Mouse (Mus musculus) lung, embryonic 14.5 days (tissue): ENCODE measurements around the gene Eci1. TPM values are rescaled to one million over a fixed set of nuclear protein-coding genes. Genes with fewer than 3 reads are reported as not detected.

ENCODE experiments used
- ATAC-seq: fragments of 200-750 bp; cut with Nextera tagmentation; 2 replicates; pipeline ENCODE4 v1.8.0; 2017; ENCODE audit warnings: mild to moderate bottlenecking, moderate TSS enrichment, moderate library complexity; ENCODE audit not compliant: insufficient read depth
- DNase-seq: peaks from one replicate; pipeline ENCODE4 v3.0.0-alpha.2; 2015
- H3K27ac ChIP-seq: fragments of 300-500 bp; sonication (generic); 2 replicates; pipeline ENCODE4 v1.5.1; 2014; ENCODE audit warnings: low read depth, mild to moderate bottlenecking, moderate library complexity
- H3K27me3 ChIP-seq: fragments of 300-500 bp; sonication (generic); 2 replicates; pipeline ENCODE4 v1.6.1; 2014; ENCODE audit warnings: low read length, control low read depth; ENCODE audit not compliant: insufficient read depth
- H3K36me3 ChIP-seq: fragments of 300-500 bp; sonication (generic); 2 replicates; pipeline ENCODE4 v1.6.1; 2014; ENCODE audit warnings: control low read depth; ENCODE audit not compliant: insufficient read depth
- H3K4me1 ChIP-seq: fragments of 300-500 bp; sonication (generic); 2 replicates; pipeline ENCODE4 v1.6.1; 2014; ENCODE audit warnings: antibody characterized with exemption, control low read depth; ENCODE audit not compliant: insufficient read depth
- H3K4me2 ChIP-seq: fragments of 300-500 bp; sonication (generic); 2 replicates; pipeline ENCODE4 v1.6.1; 2014; ENCODE audit warnings: mild to moderate bottlenecking
- H3K4me3 ChIP-seq: fragments of 300-500 bp; sonication (generic); 2 replicates; pipeline ENCODE4 v1.5.1; 2014; ENCODE audit warnings: low read depth, low read length
- H3K9ac ChIP-seq: fragments of 300-500 bp; sonication (generic); 2 replicates; pipeline ENCODE4 v1.6.1; 2014
- H3K9me3 ChIP-seq: fragments of 300-500 bp; sonication (generic); 2 replicates; pipeline ENCODE4 v1.6.1; 2016; ENCODE audit warnings: low read depth, low read length, control low read depth
- CTCF ChIP-seq: IDR thresholded peaks from 2 replicates; pipeline ENCODE4 v1.5.1; 2016; ENCODE audit warnings: antibody characterized with exemption, low read depth
- WGBS: fragments of 180-500 bp; shearing (Covaris S2); extraction: QIAGEN DNeasy Blood & Tissue Kit; methylation state at CpG from one replicate; pipeline ENCODE4 v1.1.7; 2014; 5-methylcytosine and 5-hydroxymethylcytosine counted together
- polyA plus RNA-seq: library from polyadenylated mRNA; unstranded; fragments of >200 nt; fragmentation: Nextera tagmentation; extraction: Ambion mirVana; gene quantifications from 2 replicates; pipeline ENCODE4 v1.2.1, GENCODE M21; 2014

The Eci1 gene
- polyA plus RNA-seq, 1 experiment from 2014 or later = 80.8 TPM

- H3K27ac ChIP-seq = no peak overlapping the region
- no peak overlapping the region for H3K9ac ChIP-seq
- 80% methylated on average over 7 of the region's 7 CpGs for WGBS
- no peak overlapping the region for H3K4me2 ChIP-seq
- H3K4me1 ChIP-seq = no peaks in the 10 kb centered on the region
- no peak for TF ChIP-seq CTCF
- ATAC-seq (no peak), DNase-seq (no peak)
- no peak overlapping the region for H3K4me3 ChIP-seq
- no peaks in the 10 kb centered on the region for H3K27me3 ChIP-seq
- no peaks in the 10 kb centered on the region for H3K9me3 ChIP-seq
- H3K36me3 ChIP-seq = peaks cover 9% of the 10 kb centered on the region; the same call in 1 of the 2 replicates
Measured at GRCm38 (mm10) chr17:24394456-24394855, 32.0 kb upstream of the Eci1 start.

- no peaks in the 10 kb centered on the region for H3K4me1 ChIP-seq
- DNase-seq = peak; percentile 7
- H3K9ac ChIP-seq = no peak overlapping the region
- H3K9me3 ChIP-seq = no peaks in the 10 kb centered on the region
- ATAC-seq = no peak
- H3K36me3 ChIP-seq = peaks cover 22% of the 10 kb centered on the region; the same call in 1 of the 2 replicates
- no peak overlapping the region for H3K4me3 ChIP-seq
- no peaks in the 10 kb centered on the region for H3K27me3 ChIP-seq
- 74% methylated on average over 3 of the region's 3 CpGs for WGBS
- TF ChIP-seq CTCF = no peak
- no peak overlapping the region for H3K27ac ChIP-seq
- no peak overlapping the region for H3K4me2 ChIP-seq
Measured at GRCm38 (mm10) chr17:24402371-24402770, 24.1 kb upstream of the Eci1 start.

- Histone ChIP-seq H3K4me2 (no peak overlapping the region), H3K27me3 (no peaks in the 10 kb centered on the region), H3K9me3 (no peaks in the 10 kb centered on the region), H3K4me3 (no peak overlapping the region), H3K36me3 (peaks cover 46% of the 10 kb centered on the region), H3K27ac (no peak overlapping the region), H3K9ac (no peak overlapping the region), H3K4me1 (no peaks in the 10 kb centered on the region)
- no peak for ATAC-seq
- no peak for TF ChIP-seq CTCF
- 84% methylated on average over 12 of the region's 12 CpGs for WGBS
- DNase-seq = no peak
Measured at GRCm38 (mm10) chr17:24407116-24407803, 19.2 kb upstream of the Eci1 start.

- peak overlapping the region; percentile 71 for H3K9ac ChIP-seq
- peaks cover 50% of the 10 kb centered on the region for H3K36me3 ChIP-seq
- peak; percentile 45 for DNase-seq
- peak overlapping the region; percentile 91 for H3K27ac ChIP-seq
- H3K27me3 ChIP-seq = no peaks in the 10 kb centered on the region
- H3K4me2 ChIP-seq = peak overlapping the region; percentile 87
- 0 out of 2 replicates have a peak, but pooled peaks cover 3% of the 10 kb centered on the region for H3K4me1 ChIP-seq
- 26% methylated on average over 22 of the region's 22 CpGs for WGBS
- peak; percentile 26; the same call in 1 of the 2 replicates for TF ChIP-seq CTCF
- H3K4me3 ChIP-seq = peak overlapping the region; percentile 73
- H3K9me3 ChIP-seq = no peaks in the 10 kb centered on the region
- ATAC-seq = peak; percentile 42; the same call in 1 of the 2 replicates
Measured at GRCm38 (mm10) chr17:24413557-24414211, 12.8 kb upstream of the Eci1 start.

GRCm38 (mm10) chr17:24414230-24414976 lies 12.0 kb upstream of the Eci1 start, which contains the start of gene Rnps1:
Gene Rnps1, plus strand, starts transcription at chr17:24414565.
- peak; percentile 5; the same call in 1 of the 2 replicates for TF ChIP-seq CTCF
- Histone ChIP-seq H3K9ac (peak within 1 kb of the TSS; percentile 84), H3K4me1 (0 out of 2 replicates have a peak, but pooled peaks cover 3% of the 10 kb centered on the region), H3K4me3 (peak within 1 kb of the TSS; percentile 73), H3K27me3 (no peaks in the 10 kb centered on the region), H3K4me2 (peak within 1 kb of the TSS; percentile 87), H3K36me3 (peaks cover 50% of the 10 kb centered on the region), H3K9me3 (no peaks in the 10 kb centered on the region), H3K27ac (peak within 1 kb of the TSS; percentile 96)
- WGBS = under 1% methylated on average over 64 of the region's 64 CpGs
- DNase-seq (peak; percentile 100), ATAC-seq (peak; percentile 92)

GRCm38 (mm10) chr17:24415011-24415410 lies 11.4 kb upstream of the Eci1 start:
- no peak for TF ChIP-seq CTCF
- Histone ChIP-seq H3K36me3 (peaks cover 50% of the 10 kb centered on the region), H3K9ac (peak overlapping the region; percentile 84), H3K4me1 (0 out of 2 replicates have a peak, but pooled peaks cover 3% of the 10 kb centered on the region), H3K9me3 (no peaks in the 10 kb centered on the region), H3K27me3 (no peaks in the 10 kb centered on the region), H3K27ac (peak overlapping the region; percentile 96), H3K4me2 (peak overlapping the region; percentile 87), H3K4me3 (peak overlapping the region; percentile 73)
- DNase-seq (no peak), ATAC-seq (no peak)
- WGBS = under 1% methylated on average over 21 of the region's 21 CpGs
